Mouse (Mus musculus) liver, adult 2 months (tissue): Measurements from ENCODE around the gene Btbd17.

ENCODE experiments used
- CTCF ChIP-seq: fragments of 200-500 bp; IDR thresholded peaks from 2 replicates; pipeline ENCODE4 v1.5.1; 2011; ENCODE audit warnings: low read depth, low read length, control low read depth
- POLR2A ChIP-seq: fragments of 200-500 bp; IDR thresholded peaks from 2 replicates; pipeline ENCODE4 v1.6.1; 2011; ENCODE audit warnings: low read length, control low read depth; ENCODE audit not compliant: insufficient read depth; ENCODE audit errors: extremely low read depth

- TF ChIP-seq CTCF, result no peak
- TF ChIP-seq POLR2A, result no peak
Observed at GRCm38 (mm10) chr11:114807686-114808427, 12.1 kb upstream of the Btbd17 start.
